Mouse (Mus musculus): ENCODE data around the gene Fbxw11. TPM values are rescaled to one million over a fixed set of nuclear protein-coding genes. Genes with fewer than 3 reads are reported as not detected.
"Not testable (repeated sequence)": the region's sequence is repeated elsewhere in the genome, so short reads cannot be mapped to it uniquely, and the experiment has no call there.

The Fbxw11 gene
- total RNA-seq, 2 experiments from 2014 or later: 68.0 to 72.9 TPM

DNA sequence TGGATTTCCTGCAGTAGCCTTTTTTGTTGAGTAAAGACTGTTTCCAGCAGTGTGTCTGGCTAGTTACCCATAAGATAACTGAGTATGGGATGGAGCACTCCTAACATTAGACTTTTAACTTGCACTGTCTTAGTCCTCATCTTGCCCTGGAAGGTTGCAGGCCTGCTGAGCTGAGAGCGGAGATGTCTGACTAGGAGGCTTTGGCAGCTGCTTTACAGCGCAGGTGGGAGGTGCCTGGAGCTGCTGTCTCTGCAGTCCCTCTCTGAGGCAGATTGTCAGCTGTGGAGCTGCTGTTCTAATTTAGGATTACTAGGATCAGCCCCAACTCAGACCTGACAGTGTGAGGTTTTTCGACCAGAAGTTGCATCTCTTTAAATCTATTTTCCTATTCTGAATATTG is 34.3 kb downstream of the Fbxw11 start:
- DNase-seq: no peak

DNA sequence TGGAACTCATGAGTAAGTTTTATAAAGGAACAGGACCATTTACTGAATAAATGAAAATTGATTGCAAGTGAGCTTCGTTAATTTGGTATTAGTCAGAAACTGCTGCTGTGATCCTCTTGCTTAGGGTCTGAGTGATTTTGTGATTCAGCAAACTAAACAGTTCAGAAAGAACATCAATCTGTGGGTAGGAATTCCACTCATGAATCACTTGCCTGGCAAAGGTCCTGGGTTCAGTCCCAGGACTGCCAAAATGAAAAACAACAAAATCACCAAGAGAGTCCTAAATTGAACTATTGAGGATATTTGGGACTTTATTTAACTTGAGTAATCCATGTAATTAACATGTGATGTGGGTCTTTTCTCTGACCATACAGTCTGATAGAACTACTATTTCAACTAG is 35.3 kb downstream of the Fbxw11 start:
- peak; percentile 36 for DNase-seq

DNA sequence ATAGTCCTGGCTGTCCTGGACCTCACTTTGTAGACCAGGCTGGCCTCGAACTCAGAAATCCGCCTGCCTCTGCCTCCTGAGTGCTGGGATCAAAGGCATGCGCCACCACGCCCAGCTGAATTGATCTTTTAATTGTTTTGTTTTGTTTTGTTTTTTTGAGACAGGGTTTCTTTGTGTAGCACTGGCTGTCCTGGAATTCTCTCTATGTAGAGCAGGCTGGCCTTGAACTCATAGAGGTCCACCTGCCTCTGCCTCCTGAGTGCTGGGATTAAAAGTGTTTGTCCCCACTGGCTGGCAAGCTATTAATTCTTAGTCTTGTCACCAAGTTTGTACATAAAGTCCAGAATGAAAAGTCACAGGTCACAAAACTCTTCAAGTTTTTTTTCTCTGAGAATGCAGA is 36.6 kb downstream of the Fbxw11 start:
- not testable (repeated sequence) for DNase-seq

DNA sequence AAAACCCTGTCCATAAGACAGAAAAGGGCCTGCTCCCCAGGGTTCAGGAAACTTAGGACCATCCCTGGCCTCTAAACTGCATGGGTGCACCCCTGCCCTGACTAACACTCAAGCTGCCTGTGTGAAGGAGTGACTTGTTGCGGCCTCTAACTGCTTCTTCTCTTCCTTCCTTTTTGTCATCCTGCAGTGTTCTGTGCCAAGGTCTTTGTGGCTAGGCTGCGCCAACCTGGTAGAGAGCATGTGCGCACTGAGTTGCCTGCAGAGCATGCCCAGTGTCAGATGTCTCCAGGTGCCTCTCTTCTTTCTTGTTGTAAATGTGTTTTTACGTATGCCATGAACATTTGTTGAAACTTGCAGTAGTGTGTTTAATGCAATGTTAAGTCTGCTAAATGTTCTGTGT is 37.5 kb downstream of the Fbxw11 start:
- DNase-seq: peak; percentile 63

DNA sequence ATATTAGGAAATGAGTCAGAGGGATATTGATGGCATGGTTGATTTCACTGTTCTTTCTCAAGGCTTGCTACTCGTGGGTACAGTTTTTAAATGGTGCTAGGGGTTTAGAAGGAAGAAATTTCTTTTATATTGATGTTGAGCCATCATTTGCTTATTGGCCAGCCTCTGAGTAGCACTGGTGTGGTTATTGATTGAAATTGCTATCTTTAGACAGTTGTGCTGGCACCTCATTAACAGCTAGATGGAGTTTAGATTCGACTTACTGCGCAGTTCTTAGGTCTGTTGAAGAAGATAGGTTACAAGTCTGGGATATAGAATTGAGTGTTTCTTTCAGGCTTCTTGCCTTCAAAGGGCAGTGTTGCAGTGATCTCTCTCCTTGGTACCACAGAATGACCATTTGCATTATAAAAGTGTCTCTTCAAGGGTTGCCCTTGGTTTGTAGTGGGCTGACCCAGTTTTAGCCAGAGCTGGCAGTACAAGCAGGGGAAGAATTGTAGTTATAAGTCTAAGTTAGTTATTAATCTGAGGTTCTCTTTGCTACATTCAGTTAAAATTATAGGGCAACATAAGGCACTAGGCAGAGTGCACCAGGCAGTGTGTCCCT is 38.8 kb downstream of the Fbxw11 start:
- no peak for DNase-seq

DNA sequence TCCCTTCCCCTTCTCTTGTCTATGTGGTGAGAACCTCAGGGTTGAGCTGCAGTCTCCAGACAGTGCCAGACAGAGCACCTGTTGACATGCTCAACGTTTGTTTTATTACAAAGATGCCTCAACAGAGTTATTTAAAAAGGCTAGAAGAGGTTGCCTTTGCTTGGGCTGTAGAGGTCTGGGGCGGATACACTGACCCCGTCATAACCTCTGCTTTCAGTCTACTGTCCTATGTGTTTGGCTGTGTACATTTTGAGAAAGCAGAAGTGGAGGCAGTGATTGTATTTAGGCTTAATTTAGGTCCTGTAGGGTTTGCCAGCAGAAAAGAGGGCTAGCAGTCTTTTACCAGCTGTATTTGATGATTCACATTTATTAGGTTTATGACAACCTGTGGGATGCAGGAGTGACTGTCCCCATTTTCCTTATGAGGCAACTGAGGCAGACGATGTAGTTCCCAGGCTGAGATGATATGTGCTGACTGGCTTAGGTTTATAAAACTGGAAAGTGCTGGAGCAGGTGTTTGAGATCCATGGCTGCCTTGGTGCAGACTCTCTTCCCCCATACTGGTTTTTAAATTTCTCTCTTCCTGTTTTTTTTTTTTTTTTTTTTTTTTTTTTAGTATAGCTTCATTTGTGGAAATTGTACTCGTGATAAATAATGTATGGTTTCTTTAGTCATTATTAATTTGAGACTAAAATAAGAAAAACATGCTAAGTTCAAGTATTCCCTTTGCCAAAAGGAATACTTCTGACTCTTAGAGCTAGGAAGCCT is 40.0 kb downstream of the Fbxw11 start:
- no peak for DNase-seq

DNA sequence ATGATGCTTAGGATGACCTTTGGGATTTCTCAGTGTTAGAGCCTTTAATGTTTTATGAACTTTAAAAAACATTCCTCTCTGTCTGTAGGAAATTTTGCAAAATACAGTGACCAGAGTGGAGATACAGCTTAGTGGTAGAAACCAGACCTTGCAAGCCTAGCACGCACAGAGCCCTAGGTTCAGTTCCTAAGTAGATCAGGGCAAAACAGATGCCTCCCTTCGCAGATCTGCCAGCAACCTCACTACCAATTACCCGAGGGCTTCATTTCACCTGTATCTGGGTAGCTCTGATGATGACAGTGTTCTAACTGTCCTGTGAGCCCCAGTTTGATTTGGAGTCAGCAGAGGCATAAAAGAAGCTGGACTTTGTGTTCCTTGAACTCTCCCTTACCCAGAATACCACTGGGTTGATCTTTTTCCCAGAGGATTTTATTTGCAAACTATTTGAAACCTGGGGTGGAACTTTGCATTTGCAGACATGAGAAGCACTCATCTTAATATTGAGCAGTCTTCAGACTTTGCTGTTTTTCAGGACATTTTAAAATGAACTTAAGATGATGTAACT is 42.2 kb downstream of the Fbxw11 start:
- no peak for DNase-seq

DNA sequence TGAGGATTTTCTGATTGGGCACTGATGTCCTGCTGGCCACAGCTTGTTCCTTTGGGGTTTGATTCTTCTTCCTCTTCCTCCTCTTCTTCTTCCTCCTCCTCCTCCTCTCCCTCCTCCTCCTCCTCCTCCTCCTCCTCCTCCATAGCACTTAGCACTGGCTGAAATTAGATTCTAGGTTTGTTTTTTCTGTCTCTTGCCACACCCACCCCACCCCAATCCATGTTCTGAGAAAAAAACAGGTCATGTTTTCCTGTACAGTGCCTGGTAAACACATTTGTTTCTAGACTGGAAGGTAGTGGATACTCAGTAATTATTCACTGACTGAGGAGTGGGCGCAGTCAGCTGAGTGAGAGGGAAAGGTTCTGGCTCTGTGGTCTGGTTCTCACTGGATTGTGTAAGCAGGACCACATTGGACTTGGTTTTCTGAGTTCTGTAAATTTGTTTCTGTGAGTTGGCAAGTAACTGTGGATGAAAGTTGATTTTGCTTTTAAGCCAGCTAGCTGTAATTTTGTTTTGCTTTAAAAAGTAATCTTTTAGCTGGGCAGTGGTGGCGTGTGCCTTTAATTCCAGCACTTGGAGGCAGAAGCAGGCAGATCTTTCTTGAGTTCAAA is 45.8 kb downstream of the Fbxw11 start:
- DNase-seq: no peak

DNA sequence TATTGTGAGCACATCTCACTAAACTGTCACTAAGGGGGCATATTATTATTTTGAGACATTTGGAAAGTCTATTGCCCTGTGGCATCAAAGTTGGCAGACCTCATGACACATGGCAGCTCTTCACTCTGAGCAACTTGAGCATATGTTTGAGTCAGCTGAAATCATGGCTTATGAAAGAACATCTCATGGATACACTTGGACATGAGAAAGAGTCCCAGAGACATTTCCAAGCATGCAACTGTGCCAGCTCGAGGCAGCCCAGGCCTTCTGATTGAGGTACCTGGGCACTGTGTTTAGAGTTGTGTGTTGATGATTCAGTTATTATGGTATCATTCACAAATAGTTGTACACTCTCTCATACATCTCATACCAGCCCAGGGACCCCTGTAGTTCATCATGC is 47.0 kb downstream of the Fbxw11 start:
- no peak for DNase-seq

DNA sequence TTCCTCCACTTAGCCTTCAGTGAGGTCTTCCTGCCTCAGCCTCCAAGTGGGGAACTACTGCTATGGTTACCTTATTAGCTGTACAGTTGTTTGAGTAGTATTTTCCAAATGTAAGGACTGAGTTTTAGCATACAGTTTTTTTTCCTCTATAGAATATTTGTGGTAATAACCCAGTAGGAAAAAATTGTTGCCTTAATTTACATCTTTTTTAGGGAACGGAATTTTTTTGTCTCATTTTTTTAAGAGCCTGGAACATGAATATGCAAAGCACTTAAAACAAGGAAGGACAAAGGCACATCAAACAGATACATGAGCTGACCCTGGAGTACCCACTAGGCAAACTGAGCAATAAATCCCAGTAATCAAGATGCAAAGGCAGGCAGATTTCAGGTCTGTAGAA is 50.3 kb downstream of the Fbxw11 start:
- DNase-seq: no peak

DNA sequence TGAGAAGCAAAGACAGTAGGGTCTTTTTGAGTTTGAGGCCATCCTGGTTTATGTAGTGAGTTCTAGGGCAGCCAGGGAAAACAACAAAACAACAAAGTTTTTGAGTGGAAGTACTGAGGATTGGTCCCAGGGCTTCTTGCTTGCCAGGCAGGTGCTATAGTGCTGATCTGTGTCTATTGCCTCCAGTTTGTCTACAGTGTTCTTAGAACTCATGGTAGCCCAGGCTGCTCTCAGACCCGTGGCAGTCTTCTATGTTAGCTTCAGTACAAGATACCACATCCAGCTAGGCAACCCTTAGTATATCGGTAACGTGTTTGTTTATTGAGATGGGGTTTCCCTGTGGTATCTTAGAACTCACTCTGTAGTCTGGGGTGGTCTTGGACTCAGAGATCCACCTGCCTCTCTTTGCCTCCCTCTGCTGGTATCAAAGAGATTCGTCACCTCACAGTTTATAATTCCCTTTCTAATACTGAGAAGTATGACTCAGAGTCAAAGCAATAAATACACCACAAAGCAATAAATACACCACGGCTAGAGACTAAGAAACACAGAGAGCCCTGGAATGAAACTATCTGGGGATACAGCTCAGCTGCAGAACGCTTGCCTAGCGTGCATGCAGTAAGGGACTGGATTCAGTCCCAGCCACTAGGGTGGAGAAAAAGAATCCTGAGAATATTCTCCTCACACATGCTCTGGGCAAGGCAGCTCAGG is 51.1 kb downstream of the Fbxw11 start:
- DNase-seq: peak; percentile 35

DNA sequence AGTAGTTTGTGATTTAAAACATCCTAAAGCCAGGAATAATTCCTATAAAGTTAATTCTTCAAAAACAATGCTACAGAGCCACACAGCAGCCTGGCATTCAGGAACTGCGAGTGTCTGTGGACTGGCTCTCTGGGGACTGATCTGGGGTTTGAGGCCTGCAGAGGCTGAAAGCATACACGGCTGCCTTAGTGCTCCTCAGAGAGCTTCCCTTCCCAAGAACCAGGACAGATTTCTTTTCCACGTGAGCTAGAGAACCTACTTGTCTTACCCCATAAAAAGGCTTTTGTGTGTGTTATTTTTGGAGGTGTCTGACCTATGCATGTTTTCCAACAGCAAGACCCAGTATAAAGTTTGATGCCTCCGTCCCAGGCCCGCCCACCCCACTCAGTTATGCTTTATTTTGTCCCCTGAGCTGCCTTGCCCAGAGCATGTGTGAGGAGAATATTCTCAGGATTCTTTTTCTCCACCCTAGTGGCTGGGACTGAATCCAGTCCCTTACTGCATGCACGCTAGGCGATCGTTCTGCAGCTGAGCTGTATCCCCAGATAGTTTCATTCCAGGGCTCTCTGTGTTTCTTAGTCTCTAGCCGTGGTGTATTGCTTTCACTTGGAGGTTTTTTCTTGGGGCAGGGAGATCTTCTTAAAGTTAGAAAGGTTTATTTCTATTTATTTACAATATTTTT is 51.9 kb downstream of the Fbxw11 start:
- not testable (repeated sequence) for DNase-seq

DNA sequence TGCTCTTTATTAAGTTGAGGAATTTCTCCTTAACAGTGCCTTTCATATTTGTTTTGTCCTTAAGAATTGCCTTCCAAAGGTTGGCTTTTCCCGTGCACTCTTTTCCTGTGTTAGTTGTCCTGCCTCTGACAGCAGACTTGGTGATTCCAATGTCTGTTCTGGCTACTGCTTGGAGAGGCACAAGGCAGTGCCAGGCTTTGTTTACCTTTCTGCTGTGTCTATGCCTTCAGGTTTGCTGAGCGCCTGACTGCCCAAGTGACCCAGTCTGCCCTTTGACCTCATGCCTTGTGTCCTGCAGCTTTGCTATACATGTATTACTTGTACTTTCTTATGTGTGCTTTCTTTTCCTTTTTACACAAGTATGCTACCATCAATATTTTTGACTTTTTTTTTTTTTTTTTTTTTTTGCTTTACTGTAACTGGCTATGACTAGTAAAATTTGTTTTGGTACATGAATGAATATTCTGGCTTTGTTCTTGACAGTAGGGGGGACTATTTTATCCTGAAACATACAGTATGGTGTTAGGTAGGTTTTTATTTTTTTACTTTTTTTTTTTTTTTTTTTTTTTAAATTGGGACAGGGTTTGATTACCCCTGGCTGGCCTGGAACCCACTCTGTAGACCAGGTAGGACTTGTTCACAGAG is 54.0 kb downstream of the Fbxw11 start:
- no peak for DNase-seq

DNA sequence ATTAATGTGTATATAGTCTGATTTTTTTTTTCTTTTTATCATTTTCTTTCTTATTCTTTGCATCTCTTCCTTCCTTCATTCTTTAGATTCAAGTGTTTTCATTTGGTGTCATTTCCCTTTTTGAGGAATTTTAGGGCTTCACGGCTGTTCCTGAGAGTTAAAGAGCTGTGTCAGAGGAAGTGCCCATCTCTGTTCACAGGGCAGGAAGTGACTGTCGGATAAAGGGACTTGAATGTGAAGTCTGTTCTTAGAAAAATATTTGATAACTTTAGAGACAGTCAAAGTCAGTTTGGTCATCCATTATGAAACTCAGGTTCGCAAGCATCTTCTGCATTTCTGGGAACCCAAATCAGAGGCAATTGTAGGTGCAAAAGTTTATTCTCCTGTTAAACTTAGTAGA is 55.2 kb downstream of the Fbxw11 start:
- DNase-seq: no peak

DNA sequence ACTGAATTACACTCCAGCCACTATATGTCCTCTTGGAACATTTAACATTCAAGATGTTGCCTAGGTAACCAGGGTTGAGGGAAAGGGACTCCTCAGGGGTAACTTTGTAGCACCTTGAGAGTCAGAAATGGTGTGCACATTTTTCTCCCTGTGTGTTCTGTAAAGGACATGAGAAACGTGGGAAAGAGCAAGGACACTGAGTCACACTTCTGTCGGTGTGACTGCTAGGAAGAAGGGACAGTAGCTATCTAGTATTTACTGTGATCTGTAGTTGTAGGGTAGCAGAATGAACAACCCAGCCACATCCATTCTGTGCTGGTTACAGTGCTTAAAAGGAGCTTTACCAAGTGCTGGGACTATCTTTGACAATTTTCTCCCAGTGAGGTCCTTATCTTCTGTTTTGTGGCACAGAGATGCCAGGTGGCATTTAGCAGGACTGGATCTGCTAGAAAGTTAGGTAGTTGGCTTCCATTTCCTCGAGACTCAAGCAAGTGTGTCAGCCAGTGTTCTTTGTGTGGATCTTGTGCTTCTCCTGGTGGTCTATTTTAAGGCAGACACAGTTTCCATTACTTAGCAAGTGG is 57.5 kb downstream of the Fbxw11 start:
- DNase-seq: no peak

DNA sequence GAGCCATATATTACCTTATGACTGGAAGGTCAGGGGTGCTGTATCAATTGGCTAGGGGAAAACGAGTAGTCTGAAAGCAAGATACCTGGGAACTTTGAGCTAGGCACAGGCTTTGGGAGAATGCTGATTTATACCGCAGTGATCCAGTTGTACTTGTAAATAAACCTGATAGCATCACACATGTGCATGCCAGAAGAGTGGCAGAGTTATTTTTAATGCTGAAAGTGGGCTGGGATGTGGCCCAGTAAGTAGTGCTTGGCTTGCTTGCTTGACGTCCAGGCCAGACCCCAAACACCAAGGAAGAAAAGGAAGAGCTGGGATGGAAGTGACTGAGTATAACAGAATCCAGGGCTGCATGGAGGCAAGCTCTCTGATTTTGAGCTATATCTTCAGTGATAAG is 59.0 kb downstream of the Fbxw11 start:
- DNase-seq: no peak

DNA sequence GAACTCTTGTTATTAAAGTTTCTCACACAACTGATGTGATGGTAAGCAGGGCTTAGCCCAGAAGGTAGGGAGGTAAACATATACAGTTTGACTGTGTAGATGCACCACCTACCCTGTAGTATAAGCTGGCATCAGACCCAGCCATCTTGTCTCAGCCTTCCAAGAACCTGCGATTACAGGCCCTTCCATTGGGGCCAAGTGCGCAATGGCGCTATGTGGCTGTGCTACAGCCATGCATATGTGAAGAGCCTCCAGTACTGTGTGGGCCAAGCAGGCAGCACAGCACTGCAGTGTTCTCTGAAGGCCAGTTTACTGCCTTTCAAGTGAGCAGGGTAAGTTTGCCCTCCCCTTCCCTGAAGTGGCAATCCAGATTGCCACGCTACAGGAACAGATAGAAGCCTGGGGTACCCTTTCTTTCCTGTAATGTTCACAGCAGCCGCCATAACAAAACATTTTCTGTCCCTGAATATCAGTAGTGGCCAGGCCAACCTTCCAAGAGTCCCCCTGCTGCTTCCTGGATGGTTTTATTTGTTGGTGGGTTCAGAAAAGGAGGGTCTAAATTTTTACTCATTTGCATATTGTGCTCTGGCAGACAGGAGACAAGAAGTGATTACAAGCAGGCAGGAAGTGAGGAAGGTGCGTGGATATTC is 61.8 kb downstream of the Fbxw11 start:
- no peak for DNase-seq

DNA sequence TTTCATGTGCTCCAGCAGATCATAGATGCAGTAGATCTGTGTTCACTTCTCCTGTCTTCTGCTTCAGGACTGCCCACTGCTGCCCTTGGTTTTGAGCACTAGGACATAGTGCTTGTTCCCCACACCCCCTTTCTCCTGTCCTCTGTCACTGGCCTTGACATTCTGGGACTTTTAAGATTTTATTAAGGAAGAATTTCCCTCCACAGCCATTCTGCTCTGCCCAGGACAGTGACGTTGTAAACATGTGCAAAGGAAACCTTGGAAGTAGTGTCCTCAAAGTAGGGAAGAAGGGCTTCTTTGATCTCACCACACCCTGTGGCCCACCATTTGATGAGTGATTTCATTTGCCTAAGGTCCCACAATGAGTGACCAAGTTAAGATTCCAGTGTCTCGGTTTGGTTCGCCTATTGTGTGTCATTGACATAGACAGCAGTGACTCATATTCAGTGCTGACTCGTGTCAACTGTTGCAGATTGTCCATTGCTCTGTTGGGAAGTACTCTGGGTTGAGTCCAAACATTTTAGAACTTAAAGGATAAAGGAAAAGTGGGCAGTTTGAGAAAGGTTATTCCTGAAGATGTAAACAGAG is 64.0 kb downstream of the Fbxw11 start:
- DNase-seq: no peak

DNA sequence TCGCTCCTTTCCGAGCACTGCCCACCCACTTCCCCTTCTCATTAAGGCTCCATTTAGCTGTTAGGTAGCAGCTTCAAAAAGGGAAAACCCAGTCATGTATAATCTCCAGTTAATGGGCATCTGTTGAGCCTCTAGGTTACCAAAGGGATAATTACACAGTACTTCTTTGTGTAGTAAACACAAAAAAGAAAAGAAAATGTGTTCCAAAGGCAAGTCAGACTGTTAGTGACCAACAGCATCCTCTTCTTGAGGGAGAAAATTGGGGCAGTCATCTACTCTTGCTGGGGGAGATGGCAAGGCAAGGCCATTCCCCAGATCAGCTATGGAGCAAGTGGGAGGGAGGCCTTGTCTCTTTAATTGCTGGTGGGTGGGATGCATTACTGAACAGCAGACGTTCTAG is 65.0 kb downstream of the Fbxw11 start:
- DNase-seq: no peak

Data from adrenal gland, postnatal 10 days (tissue).